Mouse (Mus musculus) frontal cortex, postnatal 10 days (tissue): ENCODE data around the gene Trp53i11.

ENCODE experiments used
- DNase-seq, 2 experiments: peaks; one replicate each; pipeline ENCODE4 v3.0.0; 2022; ENCODE audit warnings: low spot score in 2 of 2, mixed read lengths in 1 of 2

Trp53i11 gene

GRCm38 (mm10) chr2:93238864-93239263 is 51.5 kb downstream of the Trp53i11 start:
- DNase-seq: no peak

- no peak for DNase-seq
These were observed 54.8 kb downstream of the Trp53i11 start for GRCm38 (mm10) chr2:93242166-93242565.

- DNase-seq: no peak
These were observed 56.2 kb downstream of the Trp53i11 start for GRCm38 (mm10) chr2:93243439-93244089.

GRCm38 (mm10) chr2:93244090-93244443 is 56.7 kb downstream of the Trp53i11 start:
- DNase-seq: no peak

- no peak for DNase-seq
These were observed 61.7 kb downstream of the Trp53i11 start for GRCm38 (mm10) chr2:93249058-93249457.

GRCm38 (mm10) chr2:93250611-93251010 is 63.3 kb downstream of the Trp53i11 start:
- DNase-seq: no peak
